Mouse (Mus musculus) intestine, postnatal 0 days (tissue): Measurements from ENCODE around the gene Taf7l. TPM values are rescaled to one million over a fixed set of nuclear protein-coding genes. Genes with fewer than 3 reads are reported as not detected.

Source experiments
- ATAC-seq: fragments of 200-750 bp; cut with Nextera tagmentation; 2 replicates; pipeline ENCODE4 v1.8.0; 2017; ENCODE audit warnings: mild to moderate bottlenecking, moderate TSS enrichment, moderate library complexity
- H3K27ac ChIP-seq: fragments of 300-500 bp; sonication (generic); 2 replicates; pipeline ENCODE4 v1.5.1; 2014; ENCODE audit warnings: mild to moderate bottlenecking, low read depth, low read length, moderate library complexity
- H3K27me3 ChIP-seq: fragments of 300-500 bp; sonication (generic); replicated peaks from 2 replicates; pipeline ENCODE4 v1.6.1; 2014; ENCODE audit warnings: low read length, mixed read lengths; ENCODE audit not compliant: control insufficient read depth, insufficient read depth
- H3K36me3 ChIP-seq: fragments of 300-500 bp; sonication (generic); 2 replicates; pipeline ENCODE4 v1.6.1; 2014; ENCODE audit warnings: mild to moderate bottlenecking, moderate library complexity; ENCODE audit not compliant: control insufficient read depth, insufficient read depth
- H3K4me1 ChIP-seq: fragments of 300-500 bp; sonication (generic); replicated peaks from 2 replicates; pipeline ENCODE4 v1.6.1; 2014; ENCODE audit warnings: antibody characterized with exemption, low read length, mixed read lengths; ENCODE audit not compliant: control insufficient read depth, insufficient read depth
- H3K4me2 ChIP-seq: fragments of 300-500 bp; sonication (generic); replicated peaks from 2 replicates; pipeline ENCODE4 v1.6.1; 2014; ENCODE audit warnings: low read depth, mild to moderate bottlenecking, moderate library complexity
- H3K4me3 ChIP-seq: fragments of 300-500 bp; sonication (generic); 2 replicates; pipeline ENCODE4 v1.5.1; 2014; ENCODE audit warnings: low read depth, low read length
- H3K9ac ChIP-seq: fragments of 300-500 bp; sonication (generic); 2 replicates; pipeline ENCODE4 v1.6.1; 2014; ENCODE audit warnings: mild to moderate bottlenecking, low read depth, low read length
- H3K9me3 ChIP-seq: fragments of 300-500 bp; sonication (generic); 2 replicates; pipeline ENCODE4 v1.6.1; 2016; ENCODE audit warnings: mixed run types; ENCODE audit not compliant: control insufficient read depth
- CTCF ChIP-seq: sonication (generic); IDR thresholded peaks from 2 replicates; pipeline ENCODE4 v1.5.1; 2016; ENCODE audit warnings: low read depth, mild to moderate bottlenecking, control low read depth, antibody characterized with exemption, moderate library complexity
- WGBS: fragments of 180-500 bp; shearing (Covaris S2); extraction: QIAGEN DNeasy Blood & Tissue Kit; methylation state at CpG from one replicate; pipeline ENCODE4 v1.1.7; 2014; 5-methylcytosine and 5-hydroxymethylcytosine counted together
- polyA plus RNA-seq: library from polyadenylated mRNA; unstranded; fragments of >200 nt; fragmentation: Nextera tagmentation; extraction: Ambion mirVana; gene quantifications from 2 replicates; pipeline ENCODE4 v1.2.1, GENCODE M21; 2015

Taf7l gene
- polyA plus RNA-seq, 1 experiment from 2014 or later = not detected

- WGBS = 73% methylated on average over 42 of the region's 67 CpGs
- ATAC-seq = no peak
- no peaks in the 10 kb centered on the region for H3K36me3 ChIP-seq
- no peak for TF ChIP-seq CTCF
- no peaks in the 10 kb centered on the region for H3K27me3 ChIP-seq
- H3K9me3 ChIP-seq = no peaks in the 10 kb centered on the region
- no peak overlapping the region for H3K4me3 ChIP-seq
- H3K4me1 ChIP-seq = no peaks in the 10 kb centered on the region
- H3K4me2 ChIP-seq = no peak overlapping the region
- H3K27ac ChIP-seq = no peak overlapping the region
- H3K9ac ChIP-seq = no peak overlapping the region
Measured at GRCm38 (mm10) chrX:134474988-134475710, 1.1 kb downstream of the Taf7l start.

GRCm38 (mm10) chrX:134427307-134427706 is 49.0 kb downstream of the Taf7l start:
- no peak for ATAC-seq
- Histone ChIP-seq H3K9ac (no peak overlapping the region), H3K9me3 (no peaks in the 10 kb centered on the region), H3K4me2 (no peak overlapping the region), H3K27ac (no peak overlapping the region), H3K4me3 (no peak overlapping the region), H3K27me3 (no peaks in the 10 kb centered on the region), H3K4me1 (no peaks in the 10 kb centered on the region), H3K36me3 (no peaks in the 10 kb centered on the region)
- WGBS = 66% methylated on average over 3 of the region's 3 CpGs
- TF ChIP-seq CTCF = peak; percentile 30; the same call in 1 of the 2 replicates

GRCm38 (mm10) chrX:134426819-134427218 is 49.5 kb downstream of the Taf7l start:
- Histone ChIP-seq H3K27ac (no peak overlapping the region), H3K4me1 (no peaks in the 10 kb centered on the region), H3K4me2 (no peak overlapping the region), H3K9me3 (no peaks in the 10 kb centered on the region), H3K27me3 (no peaks in the 10 kb centered on the region), H3K4me3 (no peak overlapping the region), H3K9ac (no peak overlapping the region), H3K36me3 (no peaks in the 10 kb centered on the region)
- no peak for TF ChIP-seq CTCF
- no peak for ATAC-seq
- WGBS = 62% methylated on average over 6 of the region's 6 CpGs

GRCm38 (mm10) chrX:134425798-134426197 is 50.5 kb downstream of the Taf7l start:
- Histone ChIP-seq H3K27me3 (no peaks in the 10 kb centered on the region), H3K4me2 (no peak overlapping the region), H3K9ac (no peak overlapping the region), H3K36me3 (no peaks in the 10 kb centered on the region), H3K9me3 (no peaks in the 10 kb centered on the region), H3K27ac (no peak overlapping the region), H3K4me3 (no peak overlapping the region), H3K4me1 (no peaks in the 10 kb centered on the region)
- 83% methylated on average over 10 of the region's 10 CpGs for WGBS
- TF ChIP-seq CTCF = no peak
- ATAC-seq = no peak

GRCm38 (mm10) chrX:134424263-134424662 is 52.0 kb downstream of the Taf7l start:
- Histone ChIP-seq H3K4me3 (no peak overlapping the region), H3K27ac (no peak overlapping the region), H3K4me2 (no peak overlapping the region), H3K9ac (no peak overlapping the region), H3K27me3 (no peaks in the 10 kb centered on the region), H3K9me3 (no peaks in the 10 kb centered on the region), H3K36me3 (no peaks in the 10 kb centered on the region), H3K4me1 (no peaks in the 10 kb centered on the region)
- TF ChIP-seq CTCF = no peak
- 87% methylated on average over 5 of the region's 5 CpGs for WGBS
- ATAC-seq = no peak

- Histone ChIP-seq H3K4me3 (no peak overlapping the region), H3K27ac (no peak overlapping the region), H3K36me3 (no peaks in the 10 kb centered on the region), H3K4me1 (no peaks in the 10 kb centered on the region), H3K27me3 (no peaks in the 10 kb centered on the region), H3K9ac (no peak overlapping the region), H3K4me2 (no peak overlapping the region), H3K9me3 (no peaks in the 10 kb centered on the region)
- 80% methylated on average over 5 of the region's 5 CpGs for WGBS
- no peak for ATAC-seq
- no peak for TF ChIP-seq CTCF
Measured at GRCm38 (mm10) chrX:134420097-134420496, 56.2 kb downstream of the Taf7l start.
